Mouse (Mus musculus) thymus, postnatal 10 days (tissue): ENCODE data around the gene Casr.

Experiments
- DNase-seq, 2 experiments: peaks; one replicate each; pipeline ENCODE4 v3.0.0; 2021; ENCODE audit warnings: low spot score in 2 of 2

The Casr gene

GRCm38 (mm10) chr16:36561386-36562338 lies at the start of gene Casr:
Gene Casr, minus strand, starts transcription at chr16:36562141.
- DNase-seq, result no peak

GRCm38 (mm10) chr16:36602632-36603031 lies 40.7 kb upstream of the Casr start:
- DNase-seq, result no peak

DNA sequence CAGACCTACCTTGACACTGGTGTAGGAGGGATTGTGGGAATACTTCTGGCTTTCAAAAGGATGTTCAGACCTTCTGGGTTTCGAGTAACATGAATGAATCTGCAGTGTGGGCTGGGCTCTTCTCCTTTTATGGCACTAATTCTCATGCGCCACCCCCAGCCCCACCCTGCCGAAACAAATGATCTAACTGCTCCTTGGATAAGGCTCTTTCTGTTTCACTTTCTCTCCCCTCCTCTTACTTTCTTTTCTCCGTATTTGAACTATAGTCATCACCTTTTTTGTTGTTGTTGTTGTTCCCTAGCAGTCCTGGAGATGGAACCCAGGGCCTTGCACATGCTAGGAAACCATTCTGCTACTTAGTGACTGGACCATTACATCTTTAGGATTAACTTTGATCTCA lies 36.3 kb upstream of the Casr start:
- DNase-seq, result no peak

DNA sequence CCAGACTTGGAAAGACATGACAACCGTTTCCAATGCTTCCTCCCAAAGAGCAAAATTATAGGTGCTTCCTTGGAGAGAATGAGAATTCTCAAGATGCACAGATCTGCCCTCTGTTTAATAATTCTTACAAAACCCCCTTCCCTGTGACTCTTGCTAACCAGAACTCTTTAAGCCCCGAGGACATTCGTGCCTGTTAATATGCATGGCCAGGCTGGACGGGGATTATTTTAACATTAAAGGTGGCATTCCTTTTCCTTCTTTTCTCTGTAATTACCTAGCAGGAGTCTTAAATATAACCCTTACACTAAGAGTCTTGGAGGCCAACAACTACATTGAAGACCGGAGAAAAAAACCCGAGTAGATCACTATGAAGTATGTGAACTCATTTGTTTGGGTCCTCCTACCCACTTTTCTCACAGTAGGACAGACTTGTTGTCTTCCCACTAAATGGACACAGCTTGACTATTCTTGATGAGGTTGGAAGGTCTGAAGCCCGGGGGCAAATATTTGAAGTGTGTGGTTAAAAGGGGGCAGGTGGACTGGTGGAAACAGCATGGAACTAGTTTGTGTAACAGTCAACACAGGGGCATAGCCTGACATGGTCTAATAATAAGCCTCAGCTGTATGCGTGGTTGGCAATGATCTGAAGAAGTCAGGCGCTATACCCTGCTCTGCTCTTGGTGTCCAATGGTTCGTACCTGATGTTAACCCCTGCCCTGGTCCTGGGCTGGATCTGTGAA lies 34.9 kb upstream of the Casr start:
- DNase-seq, result no peak

- no peak for DNase-seq
Measured at GRCm38 (mm10) chr16:36589898-36590297, 28.0 kb upstream of the Casr start.

- DNase-seq, result no peak
Measured at GRCm38 (mm10) chr16:36587971-36588370, 26.0 kb upstream of the Casr start.

- DNase-seq, result no peak
Measured at GRCm38 (mm10) chr16:36582073-36582472, 20.1 kb upstream of the Casr start.

DNA sequence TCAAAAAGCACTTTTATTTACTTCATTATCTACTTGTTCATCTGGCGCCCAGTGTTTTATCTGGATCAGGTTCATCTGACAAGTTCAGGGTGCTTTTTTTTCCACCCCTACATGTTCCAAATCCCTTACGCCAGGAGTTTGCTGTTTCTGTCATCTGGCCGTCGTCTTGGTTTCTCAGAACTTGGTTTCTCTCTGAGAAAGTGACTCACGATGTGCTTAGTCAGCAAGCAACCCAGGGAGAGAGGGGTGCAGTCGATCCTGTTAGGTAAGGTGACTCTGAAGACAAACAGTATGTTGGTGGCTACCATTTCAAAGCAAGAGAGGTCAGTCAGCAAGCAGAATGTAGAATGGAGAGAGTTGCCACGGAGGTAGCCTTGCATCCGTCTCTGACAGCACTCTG lies 10.0 kb upstream of the Casr start:
- no peak for DNase-seq

DNA sequence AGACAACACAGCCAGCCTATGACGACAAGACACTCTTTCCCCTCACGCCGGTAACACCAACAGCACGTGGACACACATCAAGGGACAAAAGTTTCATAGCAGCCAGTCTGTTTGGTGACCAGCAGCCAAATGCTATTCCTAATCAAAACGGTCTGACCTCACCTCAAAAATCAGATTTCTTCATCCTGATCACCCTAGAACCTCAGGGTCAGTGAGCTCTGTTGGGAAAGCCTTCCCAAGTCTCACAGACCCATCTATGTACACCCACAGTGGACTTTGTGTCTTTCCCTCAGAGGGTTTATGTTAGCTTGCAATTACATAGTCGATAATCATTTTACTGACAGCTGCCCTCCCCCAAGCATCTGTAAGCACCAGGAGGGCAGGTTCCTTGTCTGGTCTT lies 2.4 kb downstream of the Casr start:
- DNase-seq, result no peak

GRCm38 (mm10) chr16:36555672-36556165 lies 6.2 kb downstream of the Casr start:
- no peak for DNase-seq

GRCm38 (mm10) chr16:36553624-36554023 lies 8.3 kb downstream of the Casr start:
- DNase-seq, result no peak

DNA sequence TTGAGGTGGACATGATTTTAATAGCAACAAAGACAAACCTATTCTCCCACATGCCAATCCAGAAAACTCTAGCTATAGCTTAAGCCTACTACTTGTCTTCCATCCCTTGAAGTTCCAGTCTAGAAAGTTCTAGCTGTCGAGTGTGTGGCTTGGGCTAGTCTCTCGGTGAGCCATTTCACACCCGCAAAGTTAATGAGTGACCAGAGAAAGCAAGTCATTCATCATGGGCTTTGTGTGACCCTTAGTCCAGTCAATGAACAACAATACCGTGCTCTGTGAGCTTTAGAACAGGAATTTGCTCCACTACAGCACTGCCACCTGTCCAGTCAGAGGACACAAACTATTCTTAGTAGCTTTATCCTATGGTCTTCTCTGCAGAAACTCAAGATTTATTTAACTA lies 16.6 kb downstream of the Casr start:
- no peak for DNase-seq

DNA sequence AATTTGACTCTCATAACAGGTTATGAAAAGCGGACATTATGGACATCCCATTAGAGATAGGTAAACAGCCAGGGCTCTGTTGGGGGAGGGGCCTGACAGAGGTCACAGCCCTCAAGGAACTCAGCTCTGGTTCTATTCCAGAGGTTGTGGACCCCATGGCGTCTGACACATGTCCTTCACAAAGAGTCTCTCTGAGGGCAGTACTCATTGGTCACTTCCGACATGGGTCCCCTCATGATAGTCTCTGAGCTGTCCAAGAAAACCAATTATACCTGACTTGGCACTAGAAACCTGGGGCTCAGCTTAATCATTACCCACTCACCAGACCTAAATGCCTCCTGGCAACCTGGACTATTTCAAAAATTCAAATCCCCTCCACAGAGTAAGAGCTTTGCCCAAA lies 18.9 kb downstream of the Casr start:
- no peak for DNase-seq

GRCm38 (mm10) chr16:36540834-36541233 lies 21.1 kb downstream of the Casr start:
- no peak for DNase-seq

GRCm38 (mm10) chr16:36532981-36533687 lies 28.8 kb downstream of the Casr start:
- no peak for DNase-seq

GRCm38 (mm10) chr16:36532046-36532445 lies 29.9 kb downstream of the Casr start:
- no peak for DNase-seq

DNA sequence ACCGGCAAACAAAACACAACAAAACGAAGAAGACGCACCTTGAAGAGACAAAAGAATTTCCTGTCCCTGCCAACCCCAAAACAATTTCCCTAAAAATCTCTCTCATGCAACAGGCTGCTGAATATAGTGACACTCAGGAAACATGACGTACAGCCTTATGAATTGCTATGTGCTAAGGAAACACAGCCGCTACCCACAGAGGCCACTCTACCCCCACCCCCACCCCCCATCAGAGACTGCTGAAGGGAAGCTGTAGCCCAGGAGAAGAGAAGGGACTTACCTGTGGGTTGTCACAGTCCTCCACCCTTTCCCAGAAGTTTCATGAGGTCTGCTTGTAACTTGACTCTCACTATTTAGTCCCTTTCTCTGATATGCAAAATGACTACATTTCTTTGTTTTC lies 30.3 kb downstream of the Casr start:
- DNase-seq, result no peak

GRCm38 (mm10) chr16:36530566-36531552 lies 31.1 kb downstream of the Casr start:
- no peak for DNase-seq

DNA sequence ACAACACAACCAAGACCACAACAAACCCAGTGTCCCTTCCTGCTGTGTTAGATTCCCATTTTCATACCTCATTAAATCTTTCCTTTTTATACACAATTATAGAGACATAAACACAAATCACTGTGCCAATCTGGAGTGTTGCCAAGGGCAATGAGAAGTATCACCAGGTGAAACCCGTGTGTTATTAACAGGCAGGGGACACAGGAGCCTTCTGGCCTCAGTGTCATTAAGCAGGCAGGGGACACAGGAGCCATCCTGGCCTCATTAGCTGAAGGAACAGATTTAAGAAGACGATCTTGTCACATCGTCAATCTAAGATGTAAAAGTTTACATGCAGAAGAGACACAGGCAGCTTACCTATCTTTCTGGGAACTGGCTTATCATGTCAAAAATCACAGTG lies 33.1 kb downstream of the Casr start:
- no peak for DNase-seq

DNA sequence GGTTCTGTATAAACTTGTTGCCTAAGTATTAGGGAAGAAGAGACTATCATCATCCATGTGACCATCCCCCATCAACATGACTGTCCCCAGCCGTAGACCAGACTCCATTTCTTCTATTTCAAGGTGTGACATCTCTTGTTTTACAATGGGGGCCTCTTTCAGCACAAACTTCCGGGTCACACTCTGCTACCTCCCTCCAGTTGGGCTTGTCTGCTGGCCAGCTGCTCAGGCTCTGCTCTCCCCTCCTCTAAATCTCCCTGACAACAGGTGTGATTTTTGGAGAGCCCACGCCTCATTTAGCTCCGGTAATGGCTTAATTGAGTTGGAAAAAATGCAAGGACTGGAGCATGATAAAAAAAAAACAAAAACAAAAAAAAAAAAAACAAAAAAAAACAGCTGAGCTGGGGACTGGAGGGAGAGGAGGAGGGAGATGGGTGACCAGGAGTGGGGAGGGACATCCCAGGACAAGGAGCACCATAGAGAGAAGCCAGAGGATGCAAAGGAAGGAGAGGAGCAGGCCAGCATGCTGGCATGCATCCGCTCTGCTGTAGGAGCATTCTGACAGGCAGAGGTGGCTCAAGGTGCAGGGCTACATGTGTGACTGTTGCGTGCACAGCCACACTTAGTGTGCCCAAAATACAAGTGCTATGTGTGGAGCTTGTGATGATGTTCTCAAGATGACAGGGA lies 35.2 kb downstream of the Casr start:
- DNase-seq, result no peak
